Mouse (Mus musculus) adrenal gland, postnatal 25 days (tissue): Measurements from ENCODE around the gene Arhgef18. TPM values are rescaled to one million over a fixed set of nuclear protein-coding genes. Genes with fewer than 3 reads are reported as not detected.

Source experiments
- DNase-seq: peaks from one replicate; pipeline ENCODE4 v3.0.0; 2021; ENCODE audit warnings: mixed read lengths
- total RNA-seq: library from RNA; stranded (reverse); gene quantifications from 2 replicates; pipeline ENCODE4 v1.2.3, GENCODE M21; 2021

Gene Arhgef18
- total RNA-seq, 1 experiment from 2014 or later = 53.5 TPM

DNA sequence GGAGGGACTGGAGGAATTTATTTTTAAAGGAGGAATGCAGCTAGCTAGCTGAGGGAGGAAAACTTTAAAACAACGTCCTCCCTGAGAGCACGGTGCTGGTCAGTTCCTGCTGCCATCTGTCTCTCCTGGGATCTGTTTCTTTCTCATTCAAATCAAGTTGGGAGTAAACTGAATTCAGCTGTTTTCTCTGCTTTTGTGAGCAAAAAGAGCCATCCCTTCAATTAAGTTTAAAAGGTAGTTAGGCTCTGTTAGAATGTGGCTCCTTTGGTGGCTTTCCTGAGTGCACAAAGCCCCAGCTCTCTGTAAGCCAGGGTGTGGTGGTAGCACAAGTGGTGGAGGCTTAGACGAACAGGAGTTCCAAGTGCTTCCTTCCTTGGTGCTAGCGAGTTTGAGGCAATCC is 2.4 kb downstream of the Arhgef18 start:
- no peak for DNase-seq

DNA sequence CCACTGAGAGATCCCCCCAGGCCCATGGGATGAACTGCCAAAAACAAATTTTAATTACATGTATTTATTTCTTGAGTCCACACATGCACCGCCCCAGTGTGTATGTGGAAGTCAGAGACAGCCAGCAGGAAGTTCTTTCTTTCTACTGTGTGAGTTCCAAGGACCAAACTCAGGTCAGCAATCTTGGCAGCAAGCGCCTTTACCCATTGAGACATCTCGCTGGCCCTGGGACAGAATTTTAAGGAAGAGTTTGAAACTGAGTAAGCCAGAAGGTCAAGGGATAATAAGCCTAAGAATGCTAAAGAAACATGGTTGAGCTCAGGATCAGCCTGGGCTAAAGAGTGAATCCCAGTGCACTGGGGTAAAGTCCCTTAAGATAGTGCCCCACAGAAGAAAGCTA is 4.8 kb downstream of the Arhgef18 start:
- no peak for DNase-seq

DNA sequence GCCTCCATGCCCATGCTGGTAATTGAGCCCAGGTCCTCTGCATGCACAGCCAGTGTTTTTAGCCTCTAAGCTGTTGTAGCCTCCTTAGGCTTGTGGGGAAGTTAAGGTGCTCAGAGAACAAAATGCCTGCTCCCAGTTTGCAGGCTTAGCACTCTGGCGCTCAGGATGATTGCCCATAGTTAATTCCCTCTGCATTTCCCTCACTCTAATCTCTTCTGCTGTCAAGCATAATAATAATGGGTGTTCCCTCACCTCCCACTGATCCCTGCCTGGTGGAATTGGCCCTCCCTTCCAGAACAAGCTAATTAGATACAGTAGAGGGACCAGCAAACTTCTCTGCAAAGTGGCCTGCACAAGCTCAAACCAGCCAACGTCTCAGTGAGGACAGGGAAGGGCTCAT is 7.7 kb downstream of the Arhgef18 start:
- DNase-seq = no peak

DNA sequence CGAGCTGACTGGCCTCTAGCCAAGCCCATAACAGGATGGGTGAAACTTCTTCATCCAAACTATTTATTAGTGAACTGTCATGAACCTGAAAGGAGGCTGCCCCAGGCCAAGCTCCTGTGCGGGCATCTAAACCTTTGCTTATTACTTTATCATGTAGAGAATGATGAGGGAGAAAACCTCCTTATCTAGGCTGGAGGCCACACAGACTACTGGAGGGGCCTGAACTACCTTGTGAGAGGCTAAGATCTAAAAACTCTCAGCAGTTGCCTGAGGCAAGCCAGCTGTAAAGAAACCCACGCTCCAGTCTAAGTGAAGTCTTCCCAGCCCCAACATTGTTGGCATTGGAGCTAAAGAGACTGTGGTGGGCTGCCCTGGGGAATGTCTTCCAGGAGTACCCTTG is 14.6 kb downstream of the Arhgef18 start:
- DNase-seq = no peak

DNA sequence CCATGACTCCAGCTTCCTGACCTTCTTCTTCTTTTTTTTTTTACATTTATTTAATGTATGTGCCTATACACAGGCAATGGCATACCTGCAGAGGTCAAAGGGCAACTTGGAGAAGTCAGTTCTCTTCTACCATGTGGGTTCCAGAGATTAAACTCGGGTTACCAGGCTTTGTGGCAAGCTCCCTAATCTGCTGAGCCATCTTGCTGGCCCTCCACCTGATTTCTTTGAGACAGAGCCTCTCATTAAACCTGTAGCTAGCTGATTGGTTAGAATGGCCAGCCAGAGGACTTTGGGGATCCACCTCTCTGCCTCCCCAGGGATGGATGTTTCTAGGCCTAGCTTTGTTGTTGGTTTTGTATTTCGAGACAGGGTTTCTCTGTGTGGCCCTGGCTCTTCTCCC is 18.3 kb downstream of the Arhgef18 start:
- no peak for DNase-seq

DNA sequence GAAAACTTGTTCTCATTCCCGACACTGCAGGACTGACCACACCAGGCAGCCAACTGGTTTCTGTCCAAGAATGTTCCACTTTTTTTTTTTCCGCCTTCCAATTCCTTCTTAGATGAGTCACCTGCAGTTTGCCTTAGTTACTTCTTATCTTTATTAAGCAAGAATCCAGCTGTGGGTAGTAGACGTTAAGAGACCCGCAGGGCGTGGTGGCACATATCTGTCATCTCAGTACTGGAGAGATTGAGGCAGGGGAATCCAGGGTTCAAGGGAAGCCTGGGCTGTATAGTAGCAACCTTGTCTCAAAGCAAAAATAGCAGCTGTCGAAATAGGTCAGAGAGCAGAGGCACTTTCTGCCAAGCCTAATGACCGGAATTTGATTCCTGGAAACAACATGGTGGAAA is 19.1 kb downstream of the Arhgef18 start:
- no peak for DNase-seq

DNA sequence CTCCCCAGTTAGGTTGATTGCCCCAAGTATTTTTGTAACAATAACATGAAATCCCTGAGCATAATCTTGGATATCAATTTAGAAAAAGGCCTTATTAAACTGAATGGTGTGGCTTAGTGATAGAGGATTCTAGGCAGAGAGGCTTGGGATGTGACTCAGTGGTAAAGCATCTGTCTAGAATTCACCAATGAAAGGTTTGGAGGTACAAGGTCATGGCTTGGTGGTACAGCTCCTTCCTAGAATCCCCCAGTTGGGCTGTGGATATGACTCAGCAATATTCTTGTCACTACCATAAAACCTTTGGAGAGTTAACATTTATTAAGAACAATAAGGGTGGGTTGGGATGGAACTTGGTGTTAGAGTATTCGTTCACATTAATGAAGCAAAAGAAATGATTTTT is 20.0 kb downstream of the Arhgef18 start:
- no peak for DNase-seq

DNA sequence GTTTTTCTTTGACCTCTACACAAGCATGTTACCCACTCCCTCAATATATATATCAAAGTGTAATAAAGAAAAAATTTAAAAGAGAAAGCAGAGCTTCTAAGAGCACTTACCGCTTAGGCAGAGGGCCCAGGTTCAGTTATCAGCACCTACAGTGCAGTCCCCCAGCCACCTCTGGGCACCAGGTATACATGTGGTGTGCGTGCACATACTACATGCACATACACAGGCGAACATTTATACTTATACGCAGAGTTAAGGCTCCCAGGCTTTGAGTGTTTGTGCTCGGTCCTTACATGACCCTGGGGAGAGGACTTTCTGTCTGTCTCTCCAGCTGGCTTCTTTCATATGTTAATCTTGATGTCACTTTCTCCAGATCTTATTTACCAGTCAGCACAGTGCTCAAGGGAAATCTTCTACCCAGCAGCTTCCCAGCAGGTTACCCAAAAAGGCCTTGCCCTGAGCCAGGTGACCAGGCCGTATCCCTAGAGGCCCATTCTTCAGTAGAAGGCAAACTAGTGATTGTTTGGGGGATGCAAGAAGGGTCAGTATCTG is 21.9 kb downstream of the Arhgef18 start:
- no peak for DNase-seq

DNA sequence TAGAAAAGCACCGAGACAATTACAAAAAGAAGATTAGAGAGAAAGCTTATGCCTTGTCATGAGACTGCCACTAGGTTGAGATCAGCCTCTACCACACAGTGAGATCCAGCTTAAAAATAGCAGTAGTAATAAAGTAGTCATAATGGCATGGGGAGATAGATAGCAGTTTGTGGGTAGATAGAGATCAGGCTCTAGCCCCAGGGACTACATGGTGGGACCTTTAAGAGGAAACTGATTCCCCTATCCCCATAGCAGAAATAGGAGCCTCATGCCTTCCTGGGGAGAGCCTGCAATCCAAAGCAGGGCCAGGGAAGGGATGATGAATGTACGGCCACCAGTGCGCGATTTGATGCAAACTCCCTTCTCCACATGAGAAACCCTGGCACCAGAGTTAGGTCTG is 22.5 kb downstream of the Arhgef18 start:
- no peak for DNase-seq

DNA sequence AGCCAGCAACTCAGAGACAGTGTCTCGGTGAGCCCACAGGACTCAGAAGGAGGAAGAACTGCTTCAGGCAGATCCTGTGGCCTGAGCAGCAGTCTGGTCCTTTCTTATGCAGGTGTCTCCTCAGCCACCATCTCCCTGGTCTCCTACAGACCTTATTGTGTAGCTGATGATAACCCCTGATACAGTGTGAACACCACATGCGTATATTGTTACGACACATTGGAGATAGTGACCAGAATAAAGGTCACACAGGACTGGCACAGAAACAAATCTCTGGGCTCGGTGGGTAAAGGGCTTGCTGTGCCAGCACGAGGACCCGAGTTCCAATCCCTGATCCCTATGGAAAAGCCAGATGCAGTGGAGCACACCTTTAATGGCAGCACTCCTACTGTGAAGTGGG is 22.9 kb downstream of the Arhgef18 start:
- no peak for DNase-seq

DNA sequence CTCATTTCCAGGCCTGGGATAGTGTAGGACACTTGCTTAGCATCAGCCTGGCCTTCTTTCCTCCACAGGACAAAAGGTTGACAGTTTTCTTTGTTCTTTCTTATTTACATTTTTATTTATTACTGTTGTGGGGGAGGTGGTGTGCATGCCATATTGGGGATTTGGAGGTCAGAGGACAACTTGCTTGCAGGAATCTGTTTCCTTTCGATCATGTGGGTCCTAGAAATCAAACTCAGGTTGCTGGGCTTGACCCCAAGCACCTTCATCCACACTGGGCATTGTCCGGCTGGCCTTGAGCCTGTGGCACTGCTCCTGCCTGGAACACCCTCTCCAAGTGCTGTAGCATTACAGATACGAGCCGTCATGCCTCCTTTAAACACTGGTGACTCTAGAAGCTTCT is 24.0 kb downstream of the Arhgef18 start:
- no peak for DNase-seq

DNA sequence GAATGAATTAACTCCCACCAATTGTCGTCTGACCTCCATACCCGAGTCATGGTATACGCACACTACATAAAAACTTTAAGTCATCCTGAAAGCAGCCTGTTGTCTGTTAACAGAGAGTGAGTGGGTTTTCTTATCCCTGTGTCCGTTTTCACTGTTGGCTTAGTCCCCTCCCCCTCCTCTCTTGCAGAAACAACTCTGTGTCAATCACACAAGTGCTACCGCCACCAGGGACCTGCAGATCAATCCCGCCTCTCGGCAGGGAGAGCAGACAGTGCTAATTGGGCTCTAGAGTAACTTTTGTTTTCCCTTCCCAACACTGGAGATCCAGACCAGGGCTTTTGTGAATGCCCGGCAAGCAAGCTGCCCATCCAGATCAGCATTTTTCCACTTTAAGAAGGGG is 24.6 kb downstream of the Arhgef18 start:
- no peak for DNase-seq

DNA sequence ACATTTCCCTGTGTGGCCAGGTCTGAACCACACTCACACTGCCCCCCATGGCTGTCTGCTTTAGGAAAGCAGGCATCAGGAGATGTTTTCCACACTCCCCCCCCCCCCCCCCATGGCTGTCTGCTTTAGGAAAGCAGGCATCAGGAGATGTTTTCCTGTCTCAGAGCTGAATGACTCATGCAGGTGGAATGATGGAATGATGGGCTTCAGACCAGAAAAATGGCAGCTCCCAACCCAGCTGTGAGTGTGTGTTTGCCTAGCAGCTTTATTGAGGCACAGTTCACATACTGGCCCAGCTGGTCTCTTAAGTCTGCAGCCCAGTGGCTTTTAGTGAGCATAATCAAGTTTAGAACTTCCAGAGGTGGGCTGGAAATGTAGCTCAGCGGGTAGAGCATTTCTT is 25.3 kb downstream of the Arhgef18 start:
- DNase-seq = no peak

DNA sequence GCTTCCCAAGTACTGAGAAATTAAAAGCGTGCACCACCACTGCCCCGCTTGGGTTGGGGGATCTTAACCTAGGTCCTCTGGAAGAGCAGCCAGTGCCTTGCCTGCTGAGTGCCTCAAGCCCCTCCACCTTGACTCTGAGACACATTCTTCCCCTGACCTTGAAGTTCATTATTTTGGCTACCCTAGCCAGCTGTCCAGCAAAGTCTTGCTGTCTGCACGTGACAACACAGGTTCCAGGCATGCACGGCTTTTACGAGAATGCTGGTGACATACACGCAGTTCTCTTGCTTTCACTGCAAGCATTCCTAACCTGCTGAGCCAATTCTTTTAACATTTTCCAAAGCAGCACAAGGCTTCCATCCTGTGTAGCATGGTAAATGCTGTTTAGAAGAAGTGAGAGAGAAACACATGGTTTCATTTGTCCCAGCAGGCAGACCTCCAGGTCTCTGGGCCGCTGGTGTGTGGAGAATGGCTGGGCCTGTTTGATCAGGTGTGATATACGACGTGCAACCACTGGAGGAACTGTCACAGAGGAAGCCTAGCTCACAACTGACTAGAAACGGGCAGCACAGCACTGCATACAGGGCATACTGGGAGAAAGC is 27.4 kb downstream of the Arhgef18 start:
- no peak for DNase-seq

DNA sequence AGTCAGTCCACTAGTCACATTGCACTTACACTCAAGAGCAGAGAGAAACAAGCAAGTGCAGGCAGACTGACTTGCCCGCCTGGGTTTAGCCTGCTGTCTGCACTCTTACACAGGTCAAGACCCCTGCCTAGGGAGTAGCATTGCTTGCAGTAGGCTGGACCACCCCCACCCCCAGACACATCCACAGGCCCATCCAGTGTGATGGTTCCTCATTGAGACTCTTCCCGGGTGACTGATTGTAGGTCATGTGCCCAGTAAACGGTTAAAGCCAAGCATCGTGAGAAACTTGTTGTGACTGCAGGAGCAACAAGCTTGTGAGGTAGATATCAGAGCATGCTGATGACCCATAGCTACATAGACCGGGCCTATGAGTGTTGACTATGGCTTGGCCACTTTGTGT is 28.7 kb downstream of the Arhgef18 start:
- no peak for DNase-seq

DNA sequence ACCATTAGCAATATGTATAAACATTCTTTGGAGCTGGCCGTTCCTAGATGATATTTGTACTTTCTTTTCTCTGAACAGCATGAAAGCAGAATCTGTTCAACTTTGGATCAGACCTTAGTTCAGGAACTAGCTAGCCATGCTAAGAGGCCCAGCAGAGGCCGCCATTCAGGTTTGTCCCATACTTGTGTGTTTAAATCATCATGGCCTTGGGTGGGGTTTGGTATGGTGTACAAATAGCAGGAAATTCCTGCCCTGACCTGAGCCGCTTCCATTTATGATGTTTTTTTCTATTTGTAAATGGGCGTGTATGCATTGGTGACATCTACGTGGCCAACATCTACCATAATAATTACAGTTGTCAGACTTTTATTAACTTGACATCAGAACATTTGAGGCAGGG is 32.4 kb downstream of the Arhgef18 start:
- DNase-seq = no peak

DNA sequence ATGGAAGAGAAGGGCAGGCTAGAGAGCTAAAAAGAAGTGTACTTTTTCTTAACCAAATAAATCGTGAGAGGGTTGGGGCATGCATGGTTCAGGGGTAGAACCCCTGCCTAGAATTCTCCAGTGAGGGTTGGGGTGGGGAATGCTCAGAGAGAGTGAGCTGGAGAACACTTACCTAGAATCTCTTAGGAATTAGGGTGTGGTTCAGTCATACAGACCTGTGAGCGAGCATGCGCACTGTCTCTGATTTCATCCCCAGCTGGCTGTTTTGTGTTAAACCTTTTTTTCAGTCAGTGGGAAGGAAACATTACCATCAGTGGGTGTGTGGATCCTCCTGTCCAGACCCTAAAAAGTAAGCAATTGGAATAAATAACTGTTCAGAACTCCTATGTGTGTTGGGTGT is 33.4 kb downstream of the Arhgef18 start:
- no peak for DNase-seq

DNA sequence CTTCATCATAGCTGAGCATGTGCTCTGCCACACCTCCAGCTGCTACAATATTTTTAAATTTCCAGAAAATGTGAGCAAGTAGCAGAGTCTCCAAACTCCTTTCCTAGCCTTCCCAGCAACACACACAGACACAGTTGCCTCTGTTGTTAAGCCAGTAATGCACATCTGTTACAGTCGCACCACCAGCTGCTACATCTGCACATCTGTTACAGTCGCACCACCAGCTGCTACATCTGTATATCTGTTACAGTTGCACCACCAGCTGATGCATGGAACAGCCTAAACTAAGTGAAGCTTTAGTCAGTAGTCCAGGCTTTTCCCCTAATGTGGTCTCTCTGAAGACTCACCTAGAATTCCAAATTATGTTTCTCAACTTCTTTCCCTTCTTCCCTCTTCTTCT is 35.6 kb downstream of the Arhgef18 start:
- no peak for DNase-seq

DNA sequence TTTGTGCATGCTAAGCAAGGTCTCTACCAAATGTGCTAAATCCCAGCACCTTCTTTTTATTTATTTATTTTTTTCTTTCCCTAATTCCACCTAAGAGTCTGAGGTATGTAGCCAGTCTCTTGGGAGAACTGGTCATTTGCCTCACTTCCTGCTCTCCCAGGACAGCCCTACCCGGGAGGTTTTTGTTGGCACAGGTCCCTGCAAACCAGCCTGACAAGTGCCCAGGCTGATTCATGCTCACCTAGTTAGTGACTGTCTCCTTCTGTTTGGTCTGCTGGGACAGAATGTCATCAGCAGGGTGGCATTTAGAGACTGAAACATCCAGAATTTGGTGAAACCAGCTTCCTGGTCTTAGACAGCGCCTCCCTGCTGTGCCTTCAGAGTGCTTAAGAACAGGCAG is 37.2 kb downstream of the Arhgef18 start:
- peak; percentile 78 for DNase-seq

DNA sequence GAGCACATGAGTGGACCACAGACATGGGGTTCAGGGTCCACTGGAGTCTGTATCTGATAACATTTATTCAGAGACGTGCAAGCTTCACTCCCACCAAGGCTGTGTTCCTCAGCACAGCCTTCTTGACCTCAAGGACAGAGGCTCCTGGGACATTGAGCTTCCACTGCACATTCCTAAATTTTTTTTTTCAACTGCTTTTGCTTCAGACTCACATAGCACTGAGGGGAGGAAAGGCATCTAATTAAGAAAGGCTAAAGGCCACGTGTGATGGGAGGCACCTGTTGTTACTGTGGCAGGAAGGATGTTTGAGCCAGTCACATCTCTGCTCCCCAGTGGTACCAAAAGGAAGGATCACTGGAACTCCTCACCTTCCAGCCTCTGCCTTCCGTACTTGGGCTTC is 38.3 kb downstream of the Arhgef18 start:
- no peak for DNase-seq

DNA sequence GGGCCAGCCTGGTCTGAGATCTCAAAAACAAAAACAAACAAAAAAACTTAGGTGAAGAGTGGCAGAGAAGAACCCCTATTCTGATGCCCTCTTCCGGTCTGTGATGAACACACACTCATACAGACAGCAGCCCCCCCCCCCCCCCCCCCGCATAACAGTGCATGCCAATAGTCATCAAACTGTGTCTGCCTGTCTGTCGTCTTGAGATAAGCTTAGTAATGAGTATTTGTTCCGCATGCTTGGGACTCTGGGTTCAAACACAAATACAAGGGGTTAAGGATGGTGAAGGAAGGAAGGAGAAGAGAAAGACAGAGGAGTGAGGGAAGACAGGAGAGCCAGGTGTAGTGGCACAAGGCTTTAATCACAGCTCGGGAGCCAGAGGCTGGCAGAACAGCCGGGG is 43.7 kb downstream of the Arhgef18 start:
- no peak for DNase-seq

DNA sequence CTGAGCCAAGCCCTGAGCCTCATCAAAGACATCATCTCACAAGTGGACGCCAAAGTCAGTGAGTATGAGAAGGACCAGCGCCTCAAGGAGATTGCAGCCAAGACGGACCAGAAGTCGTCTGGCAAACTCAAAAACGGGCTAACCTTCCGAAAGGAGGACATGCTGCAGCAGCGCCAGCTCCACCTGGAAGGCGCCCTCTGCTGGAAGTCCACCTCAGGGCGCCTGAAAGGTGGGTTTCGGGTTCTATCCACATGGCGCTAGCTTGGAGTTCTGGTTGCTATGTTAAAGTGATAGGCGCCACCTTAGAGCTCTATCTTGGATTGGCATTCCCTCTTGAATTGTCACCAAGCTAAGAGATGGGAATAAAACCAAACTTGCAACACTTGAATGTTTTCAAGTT is 46.7 kb downstream of the Arhgef18 start:
- peak; percentile 21 for DNase-seq

DNA sequence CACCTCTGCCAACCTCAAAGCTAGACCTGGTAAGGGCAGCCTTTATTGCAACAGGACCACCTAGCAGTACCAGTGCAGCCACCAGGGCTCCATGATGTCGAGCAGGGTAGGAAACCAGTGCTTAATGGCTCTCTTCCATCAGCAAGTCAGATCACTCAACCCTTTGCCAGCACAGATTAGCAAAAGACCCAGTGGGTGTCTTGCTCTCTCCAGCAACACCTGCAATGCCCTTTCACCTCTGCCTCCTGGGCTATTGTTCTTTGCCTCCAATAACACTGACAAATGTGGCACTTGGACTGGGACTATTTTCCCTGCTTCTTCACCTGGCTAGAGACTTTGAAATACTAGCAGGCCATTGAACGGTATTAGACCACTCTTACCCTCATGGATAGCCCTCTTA is 56.4 kb downstream of the Arhgef18 start:
- DNase-seq = no peak

DNA sequence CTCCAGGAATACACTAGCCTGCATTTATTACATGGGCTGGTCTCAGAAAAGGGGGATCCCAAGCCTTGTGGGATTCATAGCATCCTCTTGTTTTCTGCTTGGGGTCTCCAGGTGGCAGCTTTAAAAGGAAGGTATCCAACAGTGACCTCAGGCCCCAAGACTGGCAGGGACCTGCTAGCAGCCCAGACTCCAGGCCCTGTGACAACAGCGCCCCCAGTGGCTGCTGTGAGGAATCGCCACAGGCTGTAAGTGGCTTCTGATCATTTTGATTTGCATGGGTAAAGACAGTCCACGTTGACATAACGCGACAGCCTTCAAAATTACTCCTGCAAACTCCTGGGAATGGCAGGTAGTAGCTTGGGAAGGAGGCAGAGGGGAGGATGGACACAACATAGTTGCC is 57.9 kb downstream of the Arhgef18 start:
- DNase-seq = peak; percentile 73

DNA sequence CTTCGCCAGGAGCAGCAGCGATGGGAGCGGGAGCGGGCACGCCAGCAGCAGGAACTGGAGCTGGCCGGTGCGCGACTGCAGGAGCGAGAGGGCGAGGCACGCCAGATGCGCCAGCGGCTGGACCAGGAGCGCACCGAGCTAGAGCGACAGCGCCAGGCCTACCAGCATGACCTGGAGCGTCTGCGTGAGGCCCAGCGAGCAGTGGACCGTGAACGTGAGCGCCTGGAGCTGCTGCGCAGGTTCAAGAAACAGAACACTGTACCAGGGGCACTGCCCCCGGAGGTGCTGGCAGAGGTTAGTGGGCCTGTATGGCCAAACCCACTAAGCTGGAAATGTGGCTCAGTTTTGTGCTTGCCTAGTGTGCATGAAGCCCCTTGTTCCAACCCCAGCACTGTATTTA is 59.2 kb downstream of the Arhgef18 start:
- DNase-seq = no peak
